9 mouse cellular contexts compared by ENCODE assay signal in the genomic region with DNA sequence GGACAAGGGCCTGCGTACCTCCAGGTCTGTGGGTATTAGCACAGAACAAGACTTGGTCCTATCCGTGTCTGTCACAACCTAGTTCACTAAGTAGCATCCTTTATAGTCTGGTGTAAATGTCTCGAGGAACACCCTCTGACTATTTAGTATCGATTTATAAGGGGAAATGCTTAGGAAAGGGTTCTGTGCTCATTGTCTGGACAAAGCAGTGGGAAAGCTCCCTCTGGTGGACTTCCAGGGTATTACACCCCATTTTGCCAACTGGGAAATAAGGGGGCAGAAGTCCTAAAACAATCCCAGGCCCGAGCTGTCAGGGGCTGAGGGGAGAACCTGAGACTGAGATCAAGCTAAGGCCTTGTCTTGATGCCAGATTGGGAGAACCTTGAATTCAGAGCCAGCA. TPM values are rescaled to one million over a fixed set of nuclear protein-coding genes. Genes with fewer than 3 reads are reported as not detected.
DNase-seq lines count a peak whose midpoint lies in the region.
"Had no signal": no experiment of that assay in that cellular context is flagged by ENCODE, and none has a peak within 500 bp of the region (broad histone marks: within the 10 kb centered on the region; RNA-seq: fewer than 3 reads in every experiment).

No protein-coding gene starts in this region.

- intact Hi-C loops in heart, postnatal 25 days (cut with DNase I): loop anchor here (1.0 to 10.0 kb wide), 3 partner anchors 96 to 367 kb away; no protein-coding TSS in a partner anchor

- peak; percentile 64 to 91 for DNase-seq in adrenal gland, adult (ENCODE audit: inconsistent age in 2 of 2, low spot score in 1 of 2)
- DNase-seq in adrenal gland, adult 8-10 months: no peak
- DNase-seq in adrenal gland, postnatal 4 days (ENCODE audit: low spot score in 2 of 2): peak; percentile 24 to 49
- peak; percentile 83 for DNase-seq in embryo, embryonic 9.5 days (ENCODE audit: extremely low spot score)
- peak; percentile 22 for DNase-seq in heart, postnatal 25 days (ENCODE audit: low spot score)
- peak; percentile 88 to 89 for DNase-seq in layer of hippocampus, postnatal 10 days (ENCODE audit: low spot score in 2 of 2)
- DNase-seq in mesoderm, embryonic 11.5 days (ENCODE audit: low read depth, low spot score): peak; percentile 89
- peak; percentile 86 for DNase-seq in right cerebral cortex, postnatal 4 days

RNA-seq across cellular contexts. Expression of a gene that starts 10.3 kb away (rescaled TPM):
- total RNA-seq in adrenal gland, adult 8-10 months (2022): 100 to 1,000 TPM; 112 to 141 (median 134) TPM
- total RNA-seq in adrenal gland, postnatal 4 days (2021): 100 to 1,000 TPM in 1 of 2 experiments, 10 to 100 TPM in 1; 97.3 to 105 TPM
- total RNA-seq in heart, postnatal 25 days (2021): 10 to 100 TPM; 57.1 to 68.6 TPM
- 100 to 1,000 TPM; 120 to 143 TPM for total RNA-seq in layer of hippocampus, postnatal 10 days (2021)

RNA-seq across cellular contexts. Expression of a gene that starts 10.3 kb away (rescaled TPM):
- 1 to 10 TPM; 1.7 to 7.6 (median 4.4) TPM for total RNA-seq in adrenal gland, adult 8-10 months (2022)
- total RNA-seq in adrenal gland, postnatal 4 days (2021): 1 to 10 TPM; 4.0 to 4.5 TPM
- total RNA-seq in heart, postnatal 25 days (2021): 10 to 100 TPM; 30.2 to 30.6 TPM
- 1 to 10 TPM; 7.7 to 9.8 TPM for total RNA-seq in layer of hippocampus, postnatal 10 days (2021)

RNA-seq across cellular contexts. Expression of a gene that starts 16.2 kb away (rescaled TPM):
- total RNA-seq in adrenal gland, adult 8-10 months (2022): 10 to 100 TPM; 40.8 to 52.6 (median 41.6) TPM
- 10 to 100 TPM; 16.8 to 29.2 TPM for total RNA-seq in adrenal gland, postnatal 4 days (2021)
- total RNA-seq in heart, postnatal 25 days (2021): 10 to 100 TPM; 29.6 to 30.7 TPM
- total RNA-seq in layer of hippocampus, postnatal 10 days (2021): under 1 TPM; 0.25 to 0.41 TPM
- total RNA-seq: left cerebral cortex, postnatal 36 days had no signal

RNA-seq across cellular contexts. Expression of a gene that starts 22.4 kb away (rescaled TPM):
- total RNA-seq in adrenal gland, adult 8-10 months (2022): 10 to 100 TPM; 50.5 to 91.6 (median 76.1) TPM
- total RNA-seq in adrenal gland, postnatal 4 days (2021): 10 to 100 TPM; 79.6 to 82.6 TPM
- total RNA-seq in heart, postnatal 25 days (2021): 10 to 100 TPM; 22.7 to 24.3 TPM
- total RNA-seq in layer of hippocampus, postnatal 10 days (2021): 10 to 100 TPM; 70.3 to 80.8 TPM

RNA-seq across cellular contexts. Expression of a gene that starts 33.7 kb away (rescaled TPM):
- 10 to 100 TPM; 12.0 to 20.4 (median 17.1) TPM for total RNA-seq in adrenal gland, adult 8-10 months (2022)
- 10 to 100 TPM; 11.6 to 11.9 TPM for total RNA-seq in adrenal gland, postnatal 4 days (2021)
- total RNA-seq in heart, postnatal 25 days (2021): 1 to 10 TPM; 5.9 to 6.8 TPM
- 10 to 100 TPM; 83.0 to 91.1 TPM for total RNA-seq in layer of hippocampus, postnatal 10 days (2021)

Comparison
In these comparisons a context has a peak if more than half of its experiments do, and no peak if none do; other contexts are left out.
1. RNA of a gene that starts 16.2 kb away (total RNA-seq): 40.8 to 52.6 TPM in adrenal gland, adult 8-10 months, 29.6 to 30.7 TPM in heart, postnatal 25 days and 16.8 to 29.2 TPM in adrenal gland, postnatal 4 days; 0.25 to 0.41 TPM in layer of hippocampus, postnatal 10 days; every median in the first group is over 10 times any median in the second.